Mouse (Mus musculus) embryonic facial prominence, embryonic 12.5 days (tissue): ENCODE data around the gene Lmo2. TPM values are rescaled to one million over a fixed set of nuclear protein-coding genes. Genes with fewer than 3 reads are reported as not detected.
"Not testable (repeated sequence)": the region's sequence is repeated elsewhere in the genome, so short reads cannot be mapped to it uniquely, and the experiment has no call there.

ENCODE experiments used
- ATAC-seq: fragments of 200-750 bp; cut with Nextera tagmentation; 2 replicates; pipeline ENCODE4 v1.8.0; 2017; ENCODE audit not compliant: insufficient number of reproducible peaks, insufficient read depth, low FRiP score, low TSS enrichment
- H3K27ac ChIP-seq: fragments of 300-500 bp; sonication (generic); 2 replicates; pipeline ENCODE4 v1.5.1; 2016; ENCODE audit warnings: mild to moderate bottlenecking
- H3K27me3 ChIP-seq: fragments of 300-500 bp; sonication (generic); 2 replicates; pipeline ENCODE4 v1.6.1; 2016; ENCODE audit warnings: mild to moderate bottlenecking, moderate library complexity
- H3K36me3 ChIP-seq: fragments of 300-500 bp; sonication (generic); 2 replicates; pipeline ENCODE4 v1.6.1; 2016; ENCODE audit warnings: mild to moderate bottlenecking
- H3K4me1 ChIP-seq: fragments of 300-500 bp; sonication (generic); 2 replicates; pipeline ENCODE4 v1.6.1; 2016
- H3K4me2 ChIP-seq: fragments of 300-500 bp; sonication (generic); replicated peaks from 2 replicates; pipeline ENCODE4 v1.6.1; 2016; ENCODE audit warnings: mild to moderate bottlenecking, moderate library complexity
- H3K4me3 ChIP-seq: fragments of 300-500 bp; sonication (generic); 2 replicates; pipeline ENCODE4 v1.5.1; 2016; ENCODE audit warnings: mild to moderate bottlenecking
- H3K9ac ChIP-seq: fragments of 300-500 bp; sonication (generic); 2 replicates; pipeline ENCODE4 v1.6.1; 2016; ENCODE audit warnings: mild to moderate bottlenecking, moderate library complexity
- H3K9me3 ChIP-seq: fragments of 300-500 bp; sonication (generic); 2 replicates; pipeline ENCODE4 v1.6.1; 2016; ENCODE audit warnings: mild to moderate bottlenecking, moderate library complexity
- WGBS: fragments of 180-500 bp; shearing (Covaris S2); methylation state at CpG from one replicate; pipeline ENCODE4 v1.1.7; 2016; 5-methylcytosine and 5-hydroxymethylcytosine counted together
- polyA plus RNA-seq: library from polyadenylated mRNA; unstranded; fragments of >200 nt; fragmentation: Nextera tagmentation; extraction: Ambion mirVana; gene quantifications from 2 replicates; pipeline ENCODE4 v1.2.1, GENCODE M21; 2016

Lmo2 gene
- polyA plus RNA-seq, 1 experiment from 2014 or later = 17.8 TPM

- no peak overlapping the region for H3K9ac ChIP-seq
- no peak overlapping the region for H3K4me2 ChIP-seq
- no peak overlapping the region for H3K27ac ChIP-seq
- no peak overlapping the region for H3K4me3 ChIP-seq
- no peaks in the 10 kb centered on the region for H3K36me3 ChIP-seq
- ATAC-seq = no peak
- H3K9me3 ChIP-seq = no peaks in the 10 kb centered on the region
- no peaks in the 10 kb centered on the region for H3K4me1 ChIP-seq
- 0 out of 2 replicates have a peak, but pooled peaks cover 6% of the 10 kb centered on the region for H3K27me3 ChIP-seq
- whole genome bisulfite sequencing = 85% methylated on average over 6 of the region's 6 CpGs
Measured at GRCm38 (mm10) chr2:103989724-103990123, 31.9 kb downstream of the Lmo2 start.

GRCm38 (mm10) chr2:103991303-103991702 lies 33.5 kb downstream of the Lmo2 start:
- Histone ChIP-seq H3K27me3 (0 out of 2 replicates have a peak, but pooled peaks cover 6% of the 10 kb centered on the region), H3K9me3 (no peaks in the 10 kb centered on the region), H3K9ac (no peak overlapping the region), H3K4me3 (no peak overlapping the region), H3K4me1 (no peaks in the 10 kb centered on the region), H3K27ac (no peak overlapping the region), H3K36me3 (no peaks in the 10 kb centered on the region), H3K4me2 (no peak overlapping the region)
- no peak for ATAC-seq

- no peak overlapping the region for H3K9ac ChIP-seq
- H3K4me2 ChIP-seq = no peak overlapping the region
- H3K9me3 ChIP-seq = no peaks in the 10 kb centered on the region
- H3K4me1 ChIP-seq = no peaks in the 10 kb centered on the region
- 65% methylated on average over 9 of the region's 9 CpGs for WGBS
- ATAC-seq = no peak
- H3K27ac ChIP-seq = no peak overlapping the region
- 0 out of 2 replicates have a peak, but pooled peaks cover 6% of the 10 kb centered on the region for H3K27me3 ChIP-seq
- no peak overlapping the region for H3K4me3 ChIP-seq
- H3K36me3 ChIP-seq = no peaks in the 10 kb centered on the region
Measured at GRCm38 (mm10) chr2:103992162-103992561, 34.4 kb downstream of the Lmo2 start.

- H3K4me1 ChIP-seq = no peaks in the 10 kb centered on the region
- H3K27me3 ChIP-seq = 0 out of 2 replicates have a peak, but pooled peaks cover 6% of the 10 kb centered on the region
- no peak overlapping the region for H3K9ac ChIP-seq
- no peak overlapping the region for H3K4me2 ChIP-seq
- H3K9me3 ChIP-seq = no peaks in the 10 kb centered on the region
- H3K36me3 ChIP-seq = no peaks in the 10 kb centered on the region
- no peak overlapping the region for H3K27ac ChIP-seq
- no peak for ATAC-seq
- WGBS = 24% methylated on average over 17 of the region's 17 CpGs
- H3K4me3 ChIP-seq = no peak overlapping the region
Measured at GRCm38 (mm10) chr2:103992618-103993332, 35.0 kb downstream of the Lmo2 start.

GRCm38 (mm10) chr2:104001076-104001475 lies 43.3 kb downstream of the Lmo2 start:
- ATAC-seq = no peak
- peaks cover 11% of the 10 kb centered on the region for H3K27me3 ChIP-seq

GRCm38 (mm10) chr2:104001861-104002260 lies 44.1 kb downstream of the Lmo2 start:
- ATAC-seq = no peak
- Histone ChIP-seq H3K4me2 (no peak overlapping the region), H3K9ac (no peak overlapping the region), H3K4me3 (no peak overlapping the region), H3K27me3 (peaks cover 11% of the 10 kb centered on the region), H3K9me3 (no peaks in the 10 kb centered on the region), H3K27ac (no peak overlapping the region), H3K4me1 (no peaks in the 10 kb centered on the region), H3K36me3 (no peaks in the 10 kb centered on the region)
- WGBS = 85% methylated on average over 4 of the region's 4 CpGs

More at GRCm38 (mm10) chr2:104001076-104001475, 43.3 kb downstream of the Lmo2 start:
- Histone ChIP-seq H3K4me2 (no peak overlapping the region), H3K4me1 (no peaks in the 10 kb centered on the region), H3K4me3 (no peak overlapping the region), H3K36me3 (no peaks in the 10 kb centered on the region), H3K9ac (no peak overlapping the region), H3K9me3 (no peaks in the 10 kb centered on the region), H3K27ac (no peak overlapping the region)
- 26% methylated on average over 2 of the region's 2 CpGs for WGBS

- Histone ChIP-seq H3K27me3 (peaks cover 11% of the 10 kb centered on the region), H3K27ac (no peak overlapping the region), H3K4me2 (no peak overlapping the region), H3K4me3 (no peak overlapping the region), H3K4me1 (no peaks in the 10 kb centered on the region), H3K9ac (no peak overlapping the region), H3K36me3 (no peaks in the 10 kb centered on the region), H3K9me3 (no peaks in the 10 kb centered on the region)
- 32% methylated on average over 16 of the region's 16 CpGs for WGBS
- ATAC-seq = no peak
Measured at GRCm38 (mm10) chr2:104002711-104003413, 45.1 kb downstream of the Lmo2 start.

- no peak overlapping the region for H3K27ac ChIP-seq
- H3K27me3 ChIP-seq = peaks cover 3% of the 10 kb centered on the region
- no peaks in the 10 kb centered on the region for H3K36me3 ChIP-seq
- no peak for ATAC-seq
- H3K9me3 ChIP-seq = no peaks in the 10 kb centered on the region
- 81% methylated on average over 7 of the region's 7 CpGs for WGBS
- no peak overlapping the region for H3K9ac ChIP-seq
- H3K4me3 ChIP-seq = no peak overlapping the region
- H3K4me1 ChIP-seq = no peaks in the 10 kb centered on the region
- H3K4me2 ChIP-seq = no peak overlapping the region
Measured at GRCm38 (mm10) chr2:104007793-104008519, 50.2 kb downstream of the Lmo2 start.

- not testable (repeated sequence) for H3K4me1 ChIP-seq, H3K4me3 ChIP-seq, H3K27ac ChIP-seq, H3K27me3 ChIP-seq, H3K9ac ChIP-seq, ATAC-seq, H3K9me3 ChIP-seq, H3K36me3 ChIP-seq, H3K4me2 ChIP-seq
- WGBS = 92% methylated on average over 3 of the region's 3 CpGs
Measured at GRCm38 (mm10) chr2:104008853-104009252, 51.1 kb downstream of the Lmo2 start.

GRCm38 (mm10) chr2:104023096-104023495 lies 65.3 kb downstream of the Lmo2 start:
- whole genome bisulfite sequencing = 78% methylated on average over 7 of the region's 7 CpGs
- no peak overlapping the region for H3K4me2 ChIP-seq
- H3K27ac ChIP-seq = no peak overlapping the region
- H3K9ac ChIP-seq = no peak overlapping the region
- H3K27me3 ChIP-seq = no peaks in the 10 kb centered on the region
- H3K36me3 ChIP-seq = no peaks in the 10 kb centered on the region
- no peaks in the 10 kb centered on the region for H3K9me3 ChIP-seq
- H3K4me3 ChIP-seq = no peak overlapping the region
- H3K4me1 ChIP-seq = no peaks in the 10 kb centered on the region
- no peak for ATAC-seq

GRCm38 (mm10) chr2:104024656-104025055 lies 66.9 kb downstream of the Lmo2 start:
- 89% methylated on average over 4 of the region's 4 CpGs for WGBS

More at GRCm38 (mm10) chr2:104024656-104025055, 66.9 kb downstream of the Lmo2 start:
- Histone ChIP-seq H3K9ac (no peak overlapping the region), H3K4me1 (peaks cover 12% of the 10 kb centered on the region), H3K27ac (no peak overlapping the region), H3K27me3 (no peaks in the 10 kb centered on the region), H3K4me3 (no peak overlapping the region), H3K4me2 (no peak overlapping the region), H3K9me3 (no peaks in the 10 kb centered on the region), H3K36me3 (no peaks in the 10 kb centered on the region)
- no peak for ATAC-seq
